Mouse (Mus musculus) forebrain, embryonic 11.5 days (tissue): ENCODE results near the gene BC025920. TPM values are rescaled to one million over a fixed set of nuclear protein-coding genes. Genes with fewer than 3 reads are reported as not detected.
"Not testable (repeated sequence)": the region's sequence is repeated elsewhere in the genome, so short reads cannot be mapped to it uniquely, and the experiment has no call there.

Experiments used
- ATAC-seq: fragments of 200-750 bp; cut with Nextera tagmentation; replicated peaks from 2 replicates; pipeline ENCODE4 v1.8.0; 2017; ENCODE audit warnings: moderate TSS enrichment; ENCODE audit not compliant: low FRiP score
- DNase-seq: peaks from one replicate; pipeline ENCODE4 v3.0.0-alpha.2; 2017; ENCODE audit warnings: low spot score
- H3K27ac ChIP-seq: fragments of 300-500 bp; sonication (generic); 2 replicates; pipeline ENCODE4 v1.5.1; 2014; ENCODE audit warnings: low read depth, low read length
- H3K27me3 ChIP-seq: fragments of 300-500 bp; sonication (generic); 2 replicates; pipeline ENCODE4 v1.6.1; 2014; ENCODE audit warnings: mild to moderate bottlenecking, low read length, mixed read lengths; ENCODE audit not compliant: control insufficient read depth, insufficient read depth
- H3K36me3 ChIP-seq: fragments of 300-500 bp; sonication (generic); 2 replicates; pipeline ENCODE4 v1.6.1; 2014; ENCODE audit warnings: mild to moderate bottlenecking, low read length, moderate library complexity, mixed read lengths; ENCODE audit not compliant: control insufficient read depth, insufficient read depth
- H3K4me1 ChIP-seq: fragments of 300-500 bp; sonication (generic); replicated peaks from 2 replicates; pipeline ENCODE4 v1.6.1; 2014; ENCODE audit warnings: low read length, mixed read lengths; ENCODE audit not compliant: control insufficient read depth, insufficient read depth
- H3K4me2 ChIP-seq: fragments of 300-500 bp; sonication (generic); 2 replicates; pipeline ENCODE4 v1.6.1; 2014; ENCODE audit warnings: low read depth, mild to moderate bottlenecking, low read length, moderate library complexity, mixed read lengths; ENCODE audit not compliant: severe bottlenecking
- H3K4me3 ChIP-seq: fragments of 300-500 bp; sonication (generic); 2 replicates; pipeline ENCODE4 v1.5.1; 2014; ENCODE audit warnings: low read depth, low read length
- H3K9ac ChIP-seq: fragments of 300-500 bp; sonication (generic); 2 replicates; pipeline ENCODE4 v1.6.1; 2014; ENCODE audit warnings: low read length
- H3K9me3 ChIP-seq: fragments of 300-500 bp; sonication (generic); 2 replicates; pipeline ENCODE4 v1.6.1; 2016; ENCODE audit warnings: low read length, mixed read lengths; ENCODE audit not compliant: control insufficient read depth
- WGBS: fragments of 180-500 bp; shearing (Covaris S2); extraction: QIAGEN DNeasy Blood & Tissue Kit; methylation state at CpG from one replicate; pipeline ENCODE4 v1.1.7; 2014; 5-methylcytosine and 5-hydroxymethylcytosine counted together
- polyA plus RNA-seq: library from polyadenylated mRNA; unstranded; fragments of >200 nt; fragmentation: Nextera tagmentation; extraction: Ambion mirVana; gene quantifications from 2 replicates; pipeline ENCODE4 v1.2.1, GENCODE M21; 2014

BC025920 gene
- polyA plus RNA-seq, 1 experiment from 2014 or later, result 1.6 TPM

GRCm38 (mm10) chr10:81645391-81645790 lies 39.3 kb downstream of the BC025920 start:
- peak; percentile 35 for DNase-seq
- Histone ChIP-seq H3K9me3 (no peaks in the 10 kb centered on the region), H3K4me3 (no peak overlapping the region), H3K4me1 (peaks cover 8% of the 10 kb centered on the region), H3K4me2 (no peak overlapping the region), H3K27ac (no peak overlapping the region), H3K36me3 (no peaks in the 10 kb centered on the region), H3K9ac (no peak overlapping the region), H3K27me3 (no peaks in the 10 kb centered on the region)
- WGBS, result 84% methylated on average over 4 of the region's 4 CpGs
- ATAC-seq, result no peak

GRCm38 (mm10) chr10:81646015-81646555 lies 40.0 kb downstream of the BC025920 start:
- Histone ChIP-seq H3K4me1 (peaks cover 8% of the 10 kb centered on the region), H3K27me3 (no peaks in the 10 kb centered on the region), H3K4me2 (no peak overlapping the region), H3K4me3 (no peak overlapping the region), H3K9ac (no peak overlapping the region), H3K9me3 (peaks cover 1% of the 10 kb centered on the region; the same call in 1 of the 2 replicates), H3K27ac (no peak overlapping the region), H3K36me3 (no peaks in the 10 kb centered on the region; the same call in 1 of the 2 replicates)
- DNase-seq (peak; percentile 40), ATAC-seq (no peak)
- WGBS, result 83% methylated on average over 7 of the region's 7 CpGs

GRCm38 (mm10) chr10:81648803-81649775 lies 43.0 kb downstream of the BC025920 start, which contains the start of gene Gm10778:
Gene Gm10778, plus strand, starts transcription at chr10:81649059.
- H3K9me3 ChIP-seq, H3K27ac ChIP-seq, H3K4me1 ChIP-seq, H3K27me3 ChIP-seq, H3K36me3 ChIP-seq: not testable (repeated sequence)
- Histone ChIP-seq H3K4me3 (peak within 1 kb of the TSS; percentile 46), H3K9ac (peak within 1 kb of the TSS; percentile 61), H3K4me2 (peak within 1 kb of the TSS; percentile 49)
- ATAC-seq (peak; percentile 98), DNase-seq (peak; percentile 92)
- WGBS, result 4% methylated on average over 35 of the region's 52 CpGs

GRCm38 (mm10) chr10:81655178-81655577 lies 49.1 kb downstream of the BC025920 start:
- Histone ChIP-seq H3K36me3 (peaks cover 2% of the 10 kb centered on the region; the same call in 1 of the 2 replicates), H3K9me3 (peaks cover 32% of the 10 kb centered on the region), H3K4me3 (no peak overlapping the region), H3K27me3 (no peaks in the 10 kb centered on the region), H3K27ac (no peak overlapping the region), H3K9ac (no peak overlapping the region), H3K4me1 (no peaks in the 10 kb centered on the region), H3K4me2 (no peak overlapping the region)
- ATAC-seq, result no peak
- peak; percentile 33 for DNase-seq
- 96% methylated on average over 10 of the region's 10 CpGs for WGBS

GRCm38 (mm10) chr10:81656174-81656573 lies 50.1 kb downstream of the BC025920 start:
- no peak for ATAC-seq
- Histone ChIP-seq H3K36me3 (peaks cover 2% of the 10 kb centered on the region; the same call in 1 of the 2 replicates), H3K27me3 (no peaks in the 10 kb centered on the region), H3K27ac (no peak overlapping the region), H3K4me1 (no peaks in the 10 kb centered on the region), H3K4me3 (no peak overlapping the region), H3K4me2 (no peak overlapping the region), H3K9ac (no peak overlapping the region), H3K9me3 (peaks cover 30% of the 10 kb centered on the region)
- peak; percentile 43 for DNase-seq
- WGBS, result 98% methylated on average over 2 of the region's 2 CpGs

Other genes starting within 250 kb of the BC025920 start
- 4.5 and 4.7 TPM in 2 replicates for gene Mfsd12, start 248.8 kb upstream of the BC025920 start, polyA plus RNA-seq
- gene 4930404N11Rik, start 240.5 kb upstream of the BC025920 start, polyA plus RNA-seq, result 0.15 and 0.40 TPM in 2 replicates
- gene Fzr1, start 227.8 kb upstream of the BC025920 start, polyA plus RNA-seq, result 132 and 144 TPM in 2 replicates
- gene Dohh, start 221.8 kb upstream of the BC025920 start, polyA plus RNA-seq, result 61.0 and 66.3 TPM in 2 replicates
- 3.0 and 3.5 TPM in 2 replicates for gene Gm48551, start 221.8 kb upstream of the BC025920 start, polyA plus RNA-seq
- gene Gm48552, start 217.3 kb upstream of the BC025920 start, polyA plus RNA-seq, result 1.1 and 3.0 TPM in 2 replicates
- gene Smim24, start 213.2 kb upstream of the BC025920 start, polyA plus RNA-seq, result 2.8 and 3.3 TPM in 2 replicates
- gene Nfic, start 150.6 kb upstream of the BC025920 start, polyA plus RNA-seq, result 10.5 and 10.8 TPM in 2 replicates
- 9.7 and 19.6 TPM in 2 replicates for gene Celf5, start 123.6 kb upstream of the BC025920 start, polyA plus RNA-seq
- 71.8 and 72.3 TPM in 2 replicates for gene Ncln, start 109.9 kb upstream of the BC025920 start, polyA plus RNA-seq
- 0.36 and 0.68 TPM in 2 replicates for gene S1pr4, start 106.1 kb upstream of the BC025920 start, polyA plus RNA-seq
- 0.45 and 0.68 TPM in 2 replicates for gene Gna15, start 82.0 kb upstream of the BC025920 start, polyA plus RNA-seq
- 77.1 and 84.5 TPM in 2 replicates for gene Gna11, start 61.1 kb upstream of the BC025920 start, polyA plus RNA-seq
- gene Aes, start 46.8 kb upstream of the BC025920 start, polyA plus RNA-seq, result 324 and 355 TPM in 2 replicates
- 7.2 and 8.1 TPM in 2 replicates for gene Tle2, start 31.7 kb upstream of the BC025920 start, polyA plus RNA-seq
- gene Tle6, start 5.2 kb upstream of the BC025920 start, polyA plus RNA-seq, result 3.9 and 7.7 TPM in 2 replicates
- 45.0 and 45.5 TPM in 2 replicates for gene Sirt6, start 21.5 kb downstream of the BC025920 start, polyA plus RNA-seq
- 3.9 and 4.1 TPM in 2 replicates for gene Ankrd24, start 22.3 kb downstream of the BC025920 start, polyA plus RNA-seq
- gene Gm10778, start 42.8 kb downstream of the BC025920 start, polyA plus RNA-seq, result 5.0 and 5.2 TPM in 2 replicates
- gene Zfp433, start 98.6 kb downstream of the BC025920 start, polyA plus RNA-seq, result 18.0 and 22.7 TPM in 2 replicates
- gene Gm3055, start 164.9 kb downstream of the BC025920 start, polyA plus RNA-seq, result 13.9 and 16.5 TPM in 2 replicates
- gene Gm4767, start 205.9 kb downstream of the BC025920 start, polyA plus RNA-seq, result 3.7 and 3.8 TPM in 2 replicates